Mouse (Mus musculus): Measurements from ENCODE around the gene Azgp1. TPM values are rescaled to one million over a fixed set of nuclear protein-coding genes. Genes with fewer than 3 reads are reported as not detected.
"Not testable (repeated sequence)": the region's sequence is repeated elsewhere in the genome, so short reads cannot be mapped to it uniquely, and the experiment has no call there.

Azgp1 gene
- not detected for total RNA-seq (2022)

DNA sequence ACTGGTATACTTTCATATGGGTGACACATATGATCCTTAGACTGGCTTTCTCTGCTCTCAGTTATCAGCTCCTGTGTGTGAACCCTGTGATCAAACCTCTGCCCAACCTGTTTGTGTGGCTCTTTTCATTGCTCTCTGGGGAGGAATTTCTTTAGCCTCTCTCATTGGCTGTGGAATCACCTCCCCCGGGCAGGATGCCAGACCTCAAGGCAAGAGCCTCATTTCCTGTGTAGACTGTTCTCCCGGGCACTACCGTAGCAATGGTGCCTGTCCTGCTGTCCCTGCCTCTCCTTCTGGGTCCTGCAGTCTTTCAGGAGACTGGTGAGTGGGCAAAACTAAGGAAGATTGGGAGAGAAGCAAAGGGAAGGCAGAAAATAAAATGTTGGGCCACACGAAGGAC, at the start of gene Azgp1:
Gene Azgp1, plus strand, starts transcription at position 221 of the 400 bp plus-strand sequence.
- DNase-seq (ENCODE audit: low spot score in 2 of 2): no peak

DNA sequence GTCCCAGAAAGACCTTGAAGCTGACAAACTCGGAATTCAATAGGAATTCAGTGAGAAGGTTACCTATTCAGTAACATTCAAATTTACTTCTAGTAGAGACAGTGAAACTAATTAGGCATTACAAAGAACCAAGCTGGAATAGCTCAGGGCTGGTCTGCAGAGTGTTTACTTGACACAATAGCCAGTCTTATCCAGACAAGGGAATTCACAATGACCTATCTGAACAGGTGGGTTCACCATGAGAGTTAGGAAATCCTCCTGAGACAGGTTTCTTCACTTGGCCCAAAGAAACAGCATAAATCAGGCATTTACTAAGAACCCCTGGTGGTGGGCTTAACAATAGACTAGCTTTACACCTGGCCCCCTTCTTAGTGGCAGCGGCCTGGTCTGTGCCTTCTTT, 47.4 kb upstream of the Azgp1 start:
- DNase-seq (ENCODE audit: low spot score in 2 of 2): not testable (repeated sequence)

DNA sequence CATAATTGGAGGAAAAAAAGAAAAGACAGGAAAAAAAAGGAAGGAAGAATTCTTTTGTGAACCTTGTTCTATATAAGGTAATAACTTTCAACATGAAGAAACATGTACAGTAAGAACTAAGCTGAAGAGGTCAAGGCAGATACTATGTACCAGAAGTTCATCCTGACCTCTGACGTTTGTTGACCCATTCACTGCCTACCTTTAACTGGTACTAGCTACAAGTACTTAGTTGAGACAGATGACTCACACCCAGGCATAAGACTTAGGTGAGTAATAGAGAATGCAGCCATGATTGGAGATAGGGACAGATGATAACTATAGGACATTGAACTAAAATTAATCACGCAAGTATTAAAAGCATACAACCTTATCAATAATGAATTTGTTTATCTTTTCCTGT, 44.8 kb upstream of the Azgp1 start:
- no peak for DNase-seq (ENCODE audit: low spot score in 2 of 2)

GRCm38 (mm10) chr5:137937238-137937637, 44.1 kb upstream of the Azgp1 start:
- DNase-seq (ENCODE audit: low spot score in 2 of 2): no peak

GRCm38 (mm10) chr5:137940948-137941347, 40.4 kb upstream of the Azgp1 start:
- no peak for DNase-seq (ENCODE audit: low spot score in 2 of 2)

DNA sequence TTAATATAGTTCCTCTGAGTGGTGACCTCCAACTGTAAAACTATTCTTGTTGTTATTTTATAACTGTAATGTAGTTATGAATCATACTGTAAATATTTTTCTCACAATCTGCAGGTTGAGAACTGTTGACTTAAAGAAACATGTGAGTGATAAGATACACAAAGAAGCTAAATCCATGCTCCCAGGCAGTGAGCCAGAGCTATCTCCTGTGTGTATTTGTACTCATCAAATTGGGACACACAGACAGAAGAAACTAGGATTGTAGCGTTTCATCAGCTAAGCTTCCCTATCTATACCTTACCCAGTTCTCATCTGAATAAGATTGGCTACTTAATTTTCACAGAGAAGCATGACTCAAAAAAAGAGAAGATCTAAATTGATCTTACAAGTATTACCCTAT, 38.2 kb upstream of the Azgp1 start:
- no peak for DNase-seq (ENCODE audit: low spot score in 2 of 2)

- no peak for DNase-seq (ENCODE audit: low spot score in 2 of 2)
Measured at GRCm38 (mm10) chr5:137947303-137947702, 34.0 kb upstream of the Azgp1 start.

GRCm38 (mm10) chr5:137951218-137951617, 30.1 kb upstream of the Azgp1 start:
- DNase-seq (ENCODE audit: low spot score in 2 of 2): peak in 1 of 2 experiments; percentile 6

GRCm38 (mm10) chr5:137956404-137956803, 24.9 kb upstream of the Azgp1 start:
- no peak for DNase-seq (ENCODE audit: low spot score in 2 of 2)

- DNase-seq (ENCODE audit: low spot score in 2 of 2): peak; percentile 8 to 13
Measured at GRCm38 (mm10) chr5:137962945-137963344, 18.4 kb upstream of the Azgp1 start, which contains the start of gene Gjc3. Gene Gjc3, minus strand, starts transcription at chr5:137963098.

- peak; percentile 34 to 55 for DNase-seq (ENCODE audit: low spot score in 2 of 2)
Measured at GRCm38 (mm10) chr5:137966492-137966891, 14.8 kb upstream of the Azgp1 start.

DNA sequence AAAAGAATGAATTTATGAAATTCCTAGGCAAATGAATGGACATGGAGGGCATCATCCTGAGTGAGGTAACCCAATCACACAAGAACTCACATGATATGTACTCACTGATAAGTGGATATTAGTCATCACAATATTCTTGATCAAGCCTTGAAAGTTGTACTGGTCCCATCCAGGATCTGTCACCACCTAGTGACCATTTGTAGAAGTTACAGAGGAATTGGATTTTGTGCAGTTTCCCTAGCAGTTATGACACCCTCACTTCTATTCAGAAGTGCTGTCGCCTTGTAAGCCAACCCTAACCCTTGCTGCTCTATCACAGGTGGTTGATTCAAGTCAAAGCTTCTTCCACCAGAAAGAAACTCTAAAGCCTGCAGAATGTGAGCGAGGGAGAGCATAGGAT, 8.2 kb upstream of the Azgp1 start:
- no peak for DNase-seq (ENCODE audit: low spot score in 2 of 2)

GRCm38 (mm10) chr5:137973738-137974137, 7.6 kb upstream of the Azgp1 start:
- DNase-seq (ENCODE audit: low spot score in 2 of 2): peak in 1 of 2 experiments; percentile 6

DNA sequence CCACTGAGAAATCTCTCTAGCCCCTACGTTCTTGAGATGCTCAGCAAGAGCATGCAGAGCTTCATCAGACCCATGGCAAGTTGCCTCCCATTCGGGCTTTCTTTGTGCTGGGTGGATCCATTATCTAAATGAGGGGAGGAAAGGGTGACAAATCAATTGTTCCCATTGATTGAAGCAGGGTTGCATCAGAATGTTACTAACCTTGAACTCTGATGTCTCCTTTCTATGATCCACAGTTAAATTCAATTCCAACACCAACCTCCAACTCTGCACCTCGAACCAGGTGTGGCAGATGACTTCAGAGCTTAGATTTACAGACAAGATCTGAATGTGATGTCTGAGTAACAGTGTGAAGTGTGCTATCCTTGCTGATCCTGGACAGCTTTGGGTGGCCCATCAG, 6.6 kb upstream of the Azgp1 start:
- no peak for DNase-seq (ENCODE audit: low spot score in 2 of 2)

GRCm38 (mm10) chr5:137975434-137975833, 5.9 kb upstream of the Azgp1 start:
- DNase-seq (ENCODE audit: low spot score in 2 of 2): no peak

DNA sequence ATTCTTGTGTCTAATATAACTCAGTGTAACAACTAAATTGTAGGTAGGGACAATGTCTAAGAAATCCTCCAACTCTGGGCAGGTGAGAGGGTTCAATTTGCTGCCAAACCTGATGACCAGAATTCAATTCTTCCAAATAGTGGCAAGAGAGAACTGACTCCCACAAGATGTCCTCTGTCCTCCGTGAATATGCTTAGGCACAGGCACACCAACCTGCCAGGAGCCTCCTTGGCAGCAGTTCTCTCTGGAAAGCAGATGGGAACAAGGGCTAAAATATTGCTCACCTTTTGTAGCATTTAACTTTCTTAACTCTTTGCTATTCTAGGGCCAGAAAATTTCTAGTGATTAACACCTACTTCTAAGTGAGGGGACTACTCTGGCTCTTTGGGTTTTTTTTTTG, 4.0 kb upstream of the Azgp1 start:
- DNase-seq (ENCODE audit: low spot score in 2 of 2): no peak

DNA sequence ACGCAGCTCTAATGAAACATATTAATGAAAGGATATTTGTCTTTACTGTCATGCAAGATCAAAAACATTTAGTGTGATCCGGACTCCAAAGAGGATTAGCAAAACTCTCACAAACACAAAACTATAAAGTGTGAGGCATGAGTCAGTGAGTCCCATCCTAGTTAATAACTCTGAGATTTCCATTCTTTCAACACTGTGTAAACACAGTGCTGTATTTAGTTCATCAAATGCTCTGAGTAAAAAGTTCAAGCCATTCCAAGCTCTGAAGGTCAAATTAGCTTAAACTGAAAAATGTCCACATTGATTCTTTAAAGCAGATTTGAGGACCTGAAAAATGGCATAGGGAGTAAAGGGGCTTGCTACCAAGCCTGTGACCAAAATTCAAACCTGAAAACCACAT, 2.2 kb upstream of the Azgp1 start:
- DNase-seq (ENCODE audit: low spot score in 2 of 2): no peak

- DNase-seq (ENCODE audit: low spot score in 2 of 2): no peak
Measured at GRCm38 (mm10) chr5:137986351-137986750, 5.0 kb downstream of the Azgp1 start.

DNA sequence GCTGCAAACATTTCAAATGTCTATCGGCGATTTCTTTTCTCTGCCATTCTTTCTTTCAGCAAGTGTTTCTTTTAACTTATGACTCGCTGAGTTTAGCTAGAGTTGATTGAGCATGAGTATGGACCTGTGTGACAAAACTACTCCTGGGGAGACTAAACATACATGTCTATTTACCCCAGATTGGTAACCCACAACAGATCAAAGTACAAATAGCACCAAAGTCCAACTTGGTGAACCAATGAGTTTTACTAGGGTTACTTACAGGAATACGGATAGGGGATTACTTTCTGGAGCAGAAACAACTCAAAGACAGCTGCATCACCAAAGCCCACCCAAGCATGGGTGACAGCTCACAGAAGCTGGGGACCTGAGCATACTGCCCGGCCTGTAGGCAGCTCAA, 28.1 kb downstream of the Azgp1 start:
- no peak for DNase-seq (ENCODE audit: low spot score in 2 of 2)

- no peak for DNase-seq (ENCODE audit: low spot score in 2 of 2)
Measured at GRCm38 (mm10) chr5:138012382-138012781, 31.1 kb downstream of the Azgp1 start.

DNA sequence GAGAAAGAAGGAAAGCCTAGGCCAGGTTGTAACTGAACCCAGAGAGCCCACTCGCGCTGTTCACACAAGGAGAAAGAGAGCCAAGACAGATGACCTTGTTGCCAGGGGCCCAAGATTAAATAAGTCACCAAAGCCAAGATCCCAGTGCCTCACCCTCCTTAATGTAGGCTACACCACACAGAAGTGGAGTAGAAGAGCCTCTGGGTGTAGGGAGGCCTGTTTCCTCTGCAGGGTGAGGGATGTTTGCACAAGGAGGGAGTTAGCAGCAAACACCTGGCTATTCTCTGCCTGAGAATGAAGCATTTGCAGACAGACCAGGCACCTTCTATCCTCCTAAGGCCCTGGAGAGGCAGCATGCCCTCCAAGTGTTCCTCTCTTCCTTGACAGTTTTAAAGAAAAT, 35.2 kb downstream of the Azgp1 start:
- no peak for DNase-seq (ENCODE audit: low spot score in 2 of 2)

GRCm38 (mm10) chr5:138016997-138017396, 35.7 kb downstream of the Azgp1 start:
- DNase-seq (ENCODE audit: low spot score in 2 of 2): no peak

DNA sequence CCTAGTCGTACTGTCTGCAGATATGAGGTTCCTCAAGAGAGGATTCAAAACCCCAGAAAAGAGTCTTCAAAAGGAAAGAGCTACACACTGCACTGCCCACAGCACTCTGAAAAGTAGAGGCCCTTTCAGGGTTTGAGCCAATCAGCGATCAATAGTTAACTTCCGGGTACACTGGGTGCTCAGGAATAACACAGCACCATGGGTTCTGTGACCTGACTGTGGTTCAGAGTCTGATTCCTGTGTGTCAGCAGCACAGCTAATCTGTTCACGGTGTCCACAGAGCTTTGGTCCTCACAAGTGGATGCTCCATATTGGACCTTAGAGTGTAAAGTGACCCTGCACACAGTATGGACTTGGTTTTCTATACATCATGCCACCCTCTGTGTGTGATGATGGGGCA, 38.3 kb downstream of the Azgp1 start:
- DNase-seq (ENCODE audit: low spot score in 2 of 2): not testable (repeated sequence)

DNA sequence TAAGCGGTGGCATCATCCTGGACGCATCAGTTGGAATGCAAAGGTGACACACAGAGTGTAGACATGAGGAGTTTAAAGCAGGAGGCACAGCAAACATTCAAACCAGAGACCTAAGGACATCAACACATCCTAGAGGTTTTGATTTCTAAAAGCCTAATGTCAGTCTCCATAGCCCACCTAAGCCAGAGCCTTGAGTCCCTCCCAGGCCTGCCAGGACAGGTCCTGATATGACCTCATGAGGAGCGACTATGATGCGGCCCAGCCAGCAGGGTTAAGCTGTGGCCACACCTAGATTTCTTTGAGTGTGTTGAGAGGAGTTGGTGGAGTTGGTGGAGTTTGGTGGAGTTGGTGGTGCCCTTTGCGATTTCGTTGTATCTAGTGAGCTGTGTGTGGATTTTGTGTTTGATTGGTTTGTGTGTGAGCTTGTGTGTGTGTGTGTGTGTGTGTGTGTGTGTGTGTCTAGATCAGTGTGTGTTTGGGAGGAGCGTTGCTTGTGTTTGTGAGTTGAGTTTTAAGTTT, 39.7 kb downstream of the Azgp1 start, which contains the start of the genes Smok3a and Smok3b:
Gene Smok3a, plus strand, starts transcription at position 301 of the 519 bp plus-strand sequence.
Gene Smok3b, plus strand, starts transcription at position 469 of the 519 bp plus-strand sequence.
- not testable (repeated sequence) for DNase-seq (ENCODE audit: low spot score in 2 of 2)
